Mouse (Mus musculus) liver, embryonic 14.5 days (tissue): ENCODE measurements around the gene Dkkl1.

Experiments used
- CTCF ChIP-seq: IDR thresholded peaks from 2 replicates; pipeline ENCODE4 v1.5.1; 2016; ENCODE audit warnings: antibody characterized with exemption, low read depth, control low read depth
- EP300 ChIP-seq: IDR thresholded peaks from 2 replicates; pipeline ENCODE4 v1.6.1; 2016; ENCODE audit warnings: antibody characterized with exemption, low read depth

- peak; percentile 79 for TF ChIP-seq CTCF
- no peak for TF ChIP-seq EP300
Measured at GRCm38 (mm10) chr7:45172974-45173373, 39.0 kb downstream of the Dkkl1 start.
